Mouse (Mus musculus): ENCODE data around the gene 1700012B07Rik. TPM values are rescaled to one million over a fixed set of nuclear protein-coding genes. Genes with fewer than 3 reads are reported as not detected.

1700012B07Rik gene
- total and polyA plus RNA-seq, 3 experiments = 0.11 TPM; not detected in 2

- no peaks in the 10 kb centered on the region for H3K36me3 ChIP-seq (replicated peaks)
- H3K9me3 ChIP-seq (replicated peaks) = peaks cover 47% of the 10 kb centered on the region
- H3K4me1 ChIP-seq (ENCODE audit: insufficient read depth, low read depth, low read length) = no peaks in the 10 kb centered on the region
- ATAC-seq (ENCODE audit: extremely low read depth, insufficient number of reproducible peaks, low FRiP score, poor library complexity, severe bottlenecking) = no peak
- no peak for DNase-seq (ENCODE audit: low spot score)
- H3K27me3 ChIP-seq (ENCODE audit: insufficient read depth, low read length) = no peaks in the 10 kb centered on the region
- H3K4me3 ChIP-seq (ENCODE audit: low read depth, low read length) = no peak overlapping the region
- TF ChIP-seq CTCF (IDR thresholded peaks at IDR 0.05; ENCODE audit: low read depth, low read length) (no peak), GATA2 (IDR thresholded peaks at IDR 0.05; ENCODE audit: borderline replicate concordance, low read depth, low read length) (no peak), GATA1 (IDR thresholded peaks at IDR 0.05; ENCODE audit: borderline replicate concordance, low read length) (no peak), POLR2AphosphoS5 (IDR thresholded peaks at IDR 0.05; ENCODE audit: insufficient replicate concordance, low read depth, low read length) (no peak), TAL1 (conservative IDR thresholded peaks at IDR 0.05; ENCODE audit: low read depth, low read length) (no peak)
These were observed 36.1 kb upstream of the 1700012B07Rik start for GRCm38 (mm10) chr11:109863951-109864350.

- Histone ChIP-seq H3K4me3 (ENCODE audit: low read depth, low read length) (no peak overlapping the region), H3K9me3 (replicated peaks) (peaks cover 47% of the 10 kb centered on the region), H3K36me3 (replicated peaks) (no peaks in the 10 kb centered on the region), H3K4me1 (ENCODE audit: insufficient read depth, low read depth, low read length) (no peaks in the 10 kb centered on the region), H3K27me3 (ENCODE audit: insufficient read depth, low read length) (no peaks in the 10 kb centered on the region)
- TF ChIP-seq GATA2 (IDR thresholded peaks at IDR 0.05; ENCODE audit: borderline replicate concordance, low read depth, low read length) = no peak
- TF ChIP-seq TAL1 (conservative IDR thresholded peaks at IDR 0.05; ENCODE audit: low read depth, low read length) = no peak
- no peak for TF ChIP-seq POLR2AphosphoS5 (IDR thresholded peaks at IDR 0.05; ENCODE audit: insufficient replicate concordance, low read depth, low read length)
- no peak for TF ChIP-seq CTCF (IDR thresholded peaks at IDR 0.05; ENCODE audit: low read depth, low read length)
- TF ChIP-seq GATA1 (IDR thresholded peaks at IDR 0.05; ENCODE audit: borderline replicate concordance, low read length) = no peak
- DNase-seq (ENCODE audit: low spot score) (no peak), ATAC-seq (ENCODE audit: extremely low read depth, insufficient number of reproducible peaks, low FRiP score, poor library complexity, severe bottlenecking) (no peak)
These were observed 35.4 kb upstream of the 1700012B07Rik start for GRCm38 (mm10) chr11:109863194-109863746.

- Histone ChIP-seq H3K9me3 (replicated peaks) (peaks cover 51% of the 10 kb centered on the region), H3K36me3 (replicated peaks) (no peaks in the 10 kb centered on the region), H3K4me1 (ENCODE audit: insufficient read depth, low read depth, low read length) (no peaks in the 10 kb centered on the region), H3K27me3 (ENCODE audit: insufficient read depth, low read length) (no peaks in the 10 kb centered on the region), H3K4me3 (ENCODE audit: low read depth, low read length) (no peak overlapping the region)
- TF ChIP-seq GATA2 (IDR thresholded peaks at IDR 0.05; ENCODE audit: borderline replicate concordance, low read depth, low read length) = no peak
- TF ChIP-seq TAL1 (conservative IDR thresholded peaks at IDR 0.05; ENCODE audit: low read depth, low read length) = no peak
- TF ChIP-seq GATA1 (IDR thresholded peaks at IDR 0.05; ENCODE audit: borderline replicate concordance, low read length) = no peak
- no peak for TF ChIP-seq POLR2AphosphoS5 (IDR thresholded peaks at IDR 0.05; ENCODE audit: insufficient replicate concordance, low read depth, low read length)
- TF ChIP-seq CTCF (IDR thresholded peaks at IDR 0.05; ENCODE audit: low read depth, low read length) = no peak
- ATAC-seq (ENCODE audit: extremely low read depth, insufficient number of reproducible peaks, low FRiP score, poor library complexity, severe bottlenecking) = no peak
- no peak for DNase-seq (ENCODE audit: low spot score)
These were observed 32.7 kb upstream of the 1700012B07Rik start for GRCm38 (mm10) chr11:109860508-109860907.

- ATAC-seq (ENCODE audit: extremely low read depth, insufficient number of reproducible peaks, low FRiP score, poor library complexity, severe bottlenecking) (no peak), DNase-seq (ENCODE audit: low spot score) (no peak)
- H3K36me3 ChIP-seq (replicated peaks) = no peaks in the 10 kb centered on the region
- H3K9me3 ChIP-seq (replicated peaks) = peaks cover 50% of the 10 kb centered on the region
- H3K4me3 ChIP-seq (ENCODE audit: low read depth, low read length) = no peak overlapping the region
- no peaks in the 10 kb centered on the region for H3K4me1 ChIP-seq (ENCODE audit: insufficient read depth, low read depth, low read length)
- TF ChIP-seq POLR2AphosphoS5 (IDR thresholded peaks at IDR 0.05; ENCODE audit: insufficient replicate concordance, low read depth, low read length) (no peak), GATA1 (IDR thresholded peaks at IDR 0.05; ENCODE audit: borderline replicate concordance, low read length) (no peak), CTCF (IDR thresholded peaks at IDR 0.05; ENCODE audit: low read depth, low read length) (no peak), GATA2 (IDR thresholded peaks at IDR 0.05; ENCODE audit: borderline replicate concordance, low read depth, low read length) (no peak), TAL1 (conservative IDR thresholded peaks at IDR 0.05; ENCODE audit: low read depth, low read length) (no peak)
- H3K27me3 ChIP-seq (ENCODE audit: insufficient read depth, low read length) = no peaks in the 10 kb centered on the region
These were observed 32.2 kb upstream of the 1700012B07Rik start for GRCm38 (mm10) chr11:109859939-109860469.

GRCm38 (mm10) chr11:109859441-109859840 lies 31.6 kb upstream of the 1700012B07Rik start:
- ATAC-seq (ENCODE audit: extremely low read depth, insufficient number of reproducible peaks, low FRiP score, poor library complexity, severe bottlenecking) (no peak), DNase-seq (ENCODE audit: low spot score) (no peak)
- no peaks in the 10 kb centered on the region for H3K4me1 ChIP-seq (ENCODE audit: insufficient read depth, low read depth, low read length)
- peaks cover 47% of the 10 kb centered on the region for H3K9me3 ChIP-seq (replicated peaks)
- no peak overlapping the region for H3K4me3 ChIP-seq (ENCODE audit: low read depth, low read length)
- TF ChIP-seq GATA1 (IDR thresholded peaks at IDR 0.05; ENCODE audit: borderline replicate concordance, low read length) = no peak
- TF ChIP-seq CTCF (IDR thresholded peaks at IDR 0.05; ENCODE audit: low read depth, low read length) = no peak
- TF ChIP-seq POLR2AphosphoS5 (IDR thresholded peaks at IDR 0.05; ENCODE audit: insufficient replicate concordance, low read depth, low read length) = no peak
- TF ChIP-seq GATA2 (IDR thresholded peaks at IDR 0.05; ENCODE audit: borderline replicate concordance, low read depth, low read length) = no peak
- no peak for TF ChIP-seq TAL1 (conservative IDR thresholded peaks at IDR 0.05; ENCODE audit: low read depth, low read length)
- H3K27me3 ChIP-seq (ENCODE audit: insufficient read depth, low read length) = no peaks in the 10 kb centered on the region
- no peaks in the 10 kb centered on the region for H3K36me3 ChIP-seq (replicated peaks)

- H3K4me1 ChIP-seq (ENCODE audit: insufficient read depth, low read depth, low read length) = no peaks in the 10 kb centered on the region
- no peak overlapping the region for H3K4me3 ChIP-seq (ENCODE audit: low read depth, low read length)
- no peak for TF ChIP-seq POLR2AphosphoS5 (IDR thresholded peaks at IDR 0.05; ENCODE audit: insufficient replicate concordance, low read depth, low read length)
- no peak for TF ChIP-seq GATA1 (IDR thresholded peaks at IDR 0.05; ENCODE audit: borderline replicate concordance, low read length)
- TF ChIP-seq CTCF (IDR thresholded peaks at IDR 0.05; ENCODE audit: low read depth, low read length) = no peak
- no peak for TF ChIP-seq TAL1 (conservative IDR thresholded peaks at IDR 0.05; ENCODE audit: low read depth, low read length)
- no peak for TF ChIP-seq GATA2 (IDR thresholded peaks at IDR 0.05; ENCODE audit: borderline replicate concordance, low read depth, low read length)
- no peak for ATAC-seq (ENCODE audit: extremely low read depth, insufficient number of reproducible peaks, low FRiP score, poor library complexity, severe bottlenecking)
- no peaks in the 10 kb centered on the region for H3K27me3 ChIP-seq (ENCODE audit: insufficient read depth, low read length)
- peaks cover 57% of the 10 kb centered on the region for H3K9me3 ChIP-seq (replicated peaks)
- no peaks in the 10 kb centered on the region for H3K36me3 ChIP-seq (replicated peaks)
- DNase-seq (ENCODE audit: low spot score) = no peak
These were observed 29.2 kb upstream of the 1700012B07Rik start for GRCm38 (mm10) chr11:109857086-109857485.

Measured in G1E (cell line).